Mouse (Mus musculus): ENCODE data around the gene Psme2. TPM values are rescaled to one million over a fixed set of nuclear protein-coding genes. Genes with fewer than 3 reads are reported as not detected.

Psme2 gene
- total RNA-seq, 4 experiments from 2014 or later, result 325 to 423 (median 363) TPM

DNA sequence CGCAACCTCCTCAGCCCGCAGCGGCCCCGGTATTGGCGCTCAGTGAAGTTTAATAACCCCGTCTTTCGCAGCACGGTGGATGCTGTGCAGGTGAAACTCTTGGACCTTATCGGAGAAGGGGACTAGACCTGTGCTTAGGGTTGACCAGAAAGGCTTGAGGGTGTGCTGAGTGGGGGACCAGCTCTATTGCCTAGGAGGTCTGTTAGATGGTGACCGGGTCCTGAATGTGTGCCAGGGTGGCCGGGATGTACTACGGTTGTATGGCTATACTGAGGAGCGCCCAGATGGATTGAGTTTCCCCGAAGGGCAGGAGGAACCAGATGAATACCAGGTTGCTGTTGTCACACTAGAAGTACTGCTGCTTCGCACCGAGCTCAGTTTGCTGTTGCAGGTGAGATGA lies 1.3 kb upstream of the Psme2 start:
- no peak for DNase-seq

DNA sequence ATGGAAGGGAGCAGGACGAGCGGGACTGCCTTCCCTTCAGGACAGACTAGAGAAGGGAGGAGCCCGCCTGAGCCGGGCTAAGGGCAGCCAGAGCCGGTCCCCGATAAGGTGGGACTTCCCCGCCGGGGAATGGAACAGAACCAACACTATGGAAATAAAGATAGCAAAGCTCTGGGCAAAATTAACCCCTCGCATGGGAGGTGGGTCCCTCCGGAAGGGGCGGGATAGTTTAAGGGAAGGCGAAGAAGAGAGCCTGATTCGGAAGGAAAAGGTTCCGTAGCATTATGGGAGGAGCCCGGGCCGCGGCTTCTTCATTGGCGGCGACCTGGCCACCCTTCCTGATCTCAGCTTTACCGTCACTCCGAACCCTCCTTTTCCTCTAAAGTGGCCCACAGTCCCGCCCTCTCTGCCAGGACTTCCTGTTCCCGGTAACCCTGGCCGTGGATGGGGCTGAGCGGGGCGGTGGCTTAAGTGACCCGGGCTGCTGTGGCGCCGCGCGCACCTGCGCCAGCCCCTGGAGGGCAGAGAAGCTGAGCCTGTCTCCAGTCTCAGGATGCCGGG lies 498 bp upstream of the Psme2 start, which contains the start of gene Rnf31:
Gene Rnf31, plus strand, starts transcription at position 378 of the 561 bp plus-strand sequence.
- peak; percentile 97 for DNase-seq

DNA sequence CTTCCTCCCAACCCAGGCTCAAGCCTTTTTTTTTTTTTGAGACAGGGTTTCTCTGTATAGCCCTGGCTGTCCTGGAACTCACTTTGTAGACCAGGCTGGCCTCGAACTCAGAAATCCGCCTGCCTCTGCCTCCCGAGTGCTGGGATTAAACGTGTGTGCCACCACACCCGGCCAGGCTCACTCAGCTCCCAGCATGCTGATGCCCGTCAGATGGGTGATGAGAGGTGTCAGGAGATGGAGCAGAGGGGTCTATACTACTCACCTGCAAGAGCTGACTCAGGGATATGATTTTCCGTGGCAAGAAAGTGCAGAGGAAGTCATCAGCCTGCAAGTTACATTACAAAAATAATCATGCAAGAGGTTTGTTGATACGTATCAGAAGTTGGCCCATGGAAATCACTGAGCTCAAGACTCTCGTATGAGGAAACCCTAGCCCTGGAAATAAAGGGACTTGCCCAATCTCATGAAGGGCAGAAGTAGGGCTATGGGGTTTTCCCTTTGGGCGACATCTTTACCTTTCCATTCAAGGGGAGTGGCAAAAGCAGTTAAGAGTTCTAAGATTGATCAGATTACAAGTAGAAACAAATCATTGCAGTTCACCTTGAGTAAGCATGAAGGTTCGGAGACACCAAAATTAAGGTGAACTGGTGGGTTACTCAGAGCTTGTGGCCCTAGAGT lies 1.0 kb downstream of the Psme2 start:
- DNase-seq, result no peak

- no peak for DNase-seq
Observed at GRCm38 (mm10) chr14:55589271-55589670, 1.6 kb downstream of the Psme2 start.

DNA sequence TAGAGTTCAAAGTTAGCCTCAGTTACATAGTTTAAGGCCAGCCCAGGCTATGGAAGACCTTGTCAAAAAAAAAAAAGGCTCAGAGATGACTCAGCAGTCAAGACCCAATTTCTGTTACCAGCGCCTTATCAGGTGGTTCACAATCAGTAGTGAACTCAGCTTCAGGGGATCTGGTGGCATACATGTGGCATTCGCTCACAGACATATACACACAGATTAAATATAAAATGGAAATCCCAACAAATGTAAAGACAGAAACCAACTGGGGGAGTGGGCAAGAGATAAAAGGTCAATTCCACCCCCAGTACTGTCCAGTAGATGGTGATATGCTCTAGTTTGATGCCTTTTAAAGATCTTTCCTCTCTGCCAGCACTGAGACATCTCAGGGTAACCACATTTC lies 4.8 kb downstream of the Psme2 start:
- no peak for DNase-seq

- no peak for DNase-seq
Observed at GRCm38 (mm10) chr14:55585566-55585960, 5.3 kb downstream of the Psme2 start.

GRCm38 (mm10) chr14:55584702-55585565 lies 6.0 kb downstream of the Psme2 start, which contains the start of gene Emc9:
Gene Emc9, minus strand, starts transcription at chr14:55585302.
- DNase-seq, result peak; percentile 84

- no peak for DNase-seq
Observed at GRCm38 (mm10) chr14:55584303-55584701, 6.6 kb downstream of the Psme2 start.

DNA sequence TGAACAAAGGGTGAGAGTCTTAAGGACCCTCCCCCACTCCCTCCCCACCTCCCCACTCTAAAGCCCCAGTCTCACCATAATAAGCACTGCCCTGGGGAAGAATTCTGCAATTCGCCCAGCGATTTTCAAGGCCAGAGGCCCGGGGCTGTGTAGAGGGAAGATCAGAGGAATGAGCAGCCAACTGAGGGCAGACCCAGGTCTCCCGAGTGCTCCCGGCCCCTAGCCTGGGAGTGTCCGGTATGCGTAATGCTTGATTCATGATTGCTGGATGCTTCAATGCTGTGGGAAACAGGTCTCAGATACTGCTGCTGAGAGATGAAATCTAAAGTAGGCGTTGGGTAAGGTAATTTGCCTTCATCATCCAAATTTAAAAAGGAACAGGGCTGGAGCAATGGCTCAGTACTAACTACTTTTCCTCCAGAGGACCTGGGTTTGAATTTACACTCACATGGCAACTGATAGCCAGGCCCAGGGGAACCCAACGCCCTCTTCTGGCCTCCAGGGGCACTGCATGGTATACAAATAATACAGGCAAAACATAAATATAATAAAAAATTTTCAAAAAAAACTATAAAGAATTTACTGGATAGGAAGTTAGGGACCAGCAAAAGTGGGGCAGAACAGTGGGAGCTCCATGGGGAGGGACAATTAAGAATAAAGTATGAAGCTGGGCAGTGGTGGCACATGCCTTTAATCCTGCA lies 8.8 kb downstream of the Psme2 start:
- DNase-seq, result no peak

DNA sequence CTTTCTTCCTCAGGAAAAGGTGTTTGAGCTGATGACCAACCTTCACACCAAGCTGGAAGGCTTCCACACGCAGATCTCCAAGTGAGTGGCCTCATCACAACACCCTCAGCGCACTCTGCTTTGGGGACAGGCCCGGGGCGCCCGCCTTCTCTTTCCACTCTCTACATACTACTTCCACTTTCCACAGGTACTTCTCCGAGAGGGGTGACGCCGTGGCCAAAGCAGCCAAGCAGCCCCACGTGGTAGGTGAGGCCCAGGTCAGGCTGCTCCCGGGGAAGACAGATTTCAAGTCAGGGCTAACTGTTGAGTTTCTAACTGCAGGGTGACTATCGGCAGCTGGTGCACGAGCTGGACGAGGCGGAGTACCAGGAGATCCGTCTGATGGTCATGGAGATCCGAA lies 10.2 kb downstream of the Psme2 start:
- no peak for DNase-seq

DNA sequence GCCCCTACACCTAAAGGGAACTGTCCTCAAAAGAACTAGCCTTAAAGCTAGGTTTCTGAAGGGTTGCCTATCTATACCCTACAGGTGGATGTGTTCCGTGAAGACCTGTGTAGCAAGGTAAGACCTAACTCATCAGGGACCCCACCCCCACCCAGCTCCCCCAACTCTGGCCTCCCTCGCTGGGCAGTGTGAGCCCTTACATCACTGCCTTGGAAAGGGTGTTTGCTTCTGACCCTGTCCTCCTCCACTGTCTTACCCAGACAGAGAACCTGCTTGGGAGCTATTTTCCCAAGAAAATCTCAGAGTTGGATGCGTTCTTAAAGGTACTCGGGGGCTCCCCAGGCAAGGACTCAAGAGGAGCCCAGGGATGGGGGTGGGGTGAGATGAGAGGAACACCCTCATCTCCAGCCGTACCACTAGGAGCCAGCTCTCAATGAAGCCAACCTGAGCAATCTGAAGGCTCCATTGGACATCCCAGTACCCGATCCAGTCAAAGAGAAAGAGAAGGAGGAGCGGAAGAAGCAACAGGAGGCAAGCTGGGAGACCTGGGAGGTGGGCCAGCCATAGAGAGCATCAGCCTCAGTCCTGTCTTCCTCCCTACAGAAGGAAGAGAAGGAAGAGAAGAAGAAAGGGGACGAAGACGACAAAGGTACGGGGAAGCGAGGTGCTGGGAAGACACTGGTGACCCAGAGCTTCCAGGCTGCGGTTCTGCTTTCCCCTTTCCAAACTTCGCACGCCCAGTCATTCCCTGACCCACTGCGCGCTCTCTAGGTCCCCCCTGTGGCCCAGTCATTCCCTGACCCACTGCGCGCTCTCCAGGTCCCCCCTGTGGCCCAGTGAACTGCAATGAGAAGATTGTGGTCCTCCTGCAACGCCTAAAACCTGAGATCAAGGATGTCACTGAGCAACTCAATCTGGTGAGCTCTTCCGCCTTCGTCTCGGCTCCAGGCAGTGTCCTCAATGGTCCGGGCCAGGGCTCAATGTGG lies 11.1 kb downstream of the Psme2 start:
- DNase-seq, result no peak

DNA sequence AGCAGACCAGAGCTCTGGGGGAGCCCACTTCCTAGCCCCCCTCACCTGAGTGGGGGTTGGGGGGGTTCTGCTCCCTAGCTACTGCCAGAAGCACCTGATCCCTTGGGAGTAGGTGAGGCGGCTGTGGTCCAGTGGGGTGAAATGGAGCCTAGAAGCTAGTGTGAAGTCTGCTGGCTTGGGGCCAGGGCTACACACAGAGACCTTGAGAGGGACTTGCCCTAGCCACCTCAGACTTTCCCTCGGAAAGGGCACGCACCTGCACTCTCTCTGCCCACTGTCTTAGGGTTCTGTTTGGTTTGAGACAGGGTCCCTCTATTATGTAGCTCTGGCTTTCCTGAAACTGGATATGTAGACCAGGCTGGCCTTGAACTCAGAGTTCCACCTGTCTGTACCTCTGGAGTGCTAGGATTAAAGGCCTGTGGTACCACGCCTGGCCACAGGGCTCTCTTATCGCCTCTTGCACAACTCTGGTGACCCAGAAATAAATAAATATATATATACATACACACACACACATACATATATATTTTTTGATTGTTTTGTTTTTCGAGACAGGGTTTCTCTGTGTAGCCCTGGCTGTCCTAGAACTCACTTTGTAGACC lies 12.1 kb downstream of the Psme2 start:
- DNase-seq, result peak; percentile 81

- peak; percentile 85 for DNase-seq
Observed at GRCm38 (mm10) chr14:55577871-55578667, 12.8 kb downstream of the Psme2 start, which contains the start of gene Psme1. Gene Psme1, plus strand, starts transcription at chr14:55578123.

- DNase-seq, result no peak
Observed at GRCm38 (mm10) chr14:55576376-55576775, 14.5 kb downstream of the Psme2 start.

DNA sequence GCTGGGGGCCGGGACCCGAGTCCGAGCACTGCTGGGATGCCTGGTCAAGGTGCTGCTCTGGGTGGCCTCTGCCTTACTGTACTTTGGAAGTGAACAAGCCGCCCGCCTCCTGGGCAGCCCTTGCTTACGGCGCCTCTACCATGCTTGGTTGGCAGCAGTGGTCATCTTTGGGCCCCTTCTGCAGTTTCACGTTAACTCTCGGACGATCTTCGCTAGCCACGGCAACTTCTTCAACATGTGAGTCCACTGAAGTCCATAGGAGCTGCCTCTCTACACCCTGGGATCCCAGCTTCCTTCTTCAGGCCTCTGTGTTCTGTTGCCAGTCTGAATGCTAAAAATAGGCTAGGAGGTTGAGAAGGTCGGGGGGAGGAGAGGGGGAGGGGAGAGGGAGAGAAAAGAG lies 15.2 kb downstream of the Psme2 start:
- DNase-seq, result no peak

GRCm38 (mm10) chr14:55575302-55575701 lies 15.6 kb downstream of the Psme2 start, which contains the start of gene Fitm1:
Gene Fitm1, plus strand, starts transcription at chr14:55575617.
- DNase-seq, result no peak

DNA sequence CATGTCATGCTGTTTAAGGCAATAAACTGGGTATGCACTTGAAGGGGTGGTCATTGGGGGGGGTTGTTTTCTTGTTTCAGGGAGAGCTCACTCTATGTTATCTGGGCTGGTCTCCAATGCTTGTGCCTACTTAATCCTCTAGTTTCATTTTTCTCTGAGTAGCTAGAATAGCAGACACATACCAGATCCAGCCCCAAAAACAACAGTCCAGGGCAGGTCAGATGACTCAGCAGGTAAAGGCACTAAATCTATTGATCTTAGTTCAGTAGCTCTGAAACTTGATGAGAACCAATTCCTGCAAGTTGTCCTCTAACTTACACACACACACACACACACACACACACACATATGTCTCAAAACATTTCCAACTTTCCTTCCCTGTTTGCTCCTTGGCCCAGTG lies 19.2 kb downstream of the Psme2 start:
- DNase-seq, result no peak

DNA sequence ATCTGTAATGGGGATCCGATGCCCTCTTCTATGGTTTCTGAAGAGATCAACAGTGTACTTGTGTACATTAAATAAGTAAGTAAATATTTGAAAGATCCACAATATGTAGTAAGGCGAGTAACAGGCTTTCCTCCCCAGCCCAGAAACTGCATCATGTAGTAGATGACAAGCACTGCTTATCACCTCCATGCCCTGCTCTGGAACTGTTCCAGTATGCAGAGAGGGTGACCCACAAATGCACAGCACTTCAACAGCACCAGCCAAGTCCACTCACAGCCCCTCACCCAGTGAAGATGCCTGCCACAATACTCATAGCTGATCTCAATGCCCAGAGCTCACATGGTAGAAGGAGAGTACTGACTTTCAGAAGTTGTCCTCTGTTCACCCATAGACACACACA lies 20.3 kb downstream of the Psme2 start:
- no peak for DNase-seq

DNA sequence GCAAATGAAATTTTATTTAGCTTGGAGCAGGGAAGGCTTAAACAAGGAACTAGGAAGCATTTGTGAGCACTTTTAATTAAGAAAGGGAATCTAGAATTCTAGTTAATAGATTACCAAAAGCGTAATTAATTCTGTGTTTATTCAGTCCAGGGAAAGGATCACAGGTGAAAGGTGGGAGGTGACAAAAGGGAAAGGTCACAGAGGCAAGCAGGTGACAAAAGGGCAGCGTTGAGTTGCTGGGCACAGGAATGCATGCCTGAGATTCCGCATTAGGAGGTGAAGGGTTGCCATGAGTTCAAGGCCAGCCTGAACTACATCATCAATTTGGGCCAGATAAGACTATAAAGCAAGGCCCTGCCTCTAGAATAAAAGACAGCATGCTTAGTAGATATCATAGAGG lies 23.4 kb downstream of the Psme2 start:
- no peak for DNase-seq

DNA sequence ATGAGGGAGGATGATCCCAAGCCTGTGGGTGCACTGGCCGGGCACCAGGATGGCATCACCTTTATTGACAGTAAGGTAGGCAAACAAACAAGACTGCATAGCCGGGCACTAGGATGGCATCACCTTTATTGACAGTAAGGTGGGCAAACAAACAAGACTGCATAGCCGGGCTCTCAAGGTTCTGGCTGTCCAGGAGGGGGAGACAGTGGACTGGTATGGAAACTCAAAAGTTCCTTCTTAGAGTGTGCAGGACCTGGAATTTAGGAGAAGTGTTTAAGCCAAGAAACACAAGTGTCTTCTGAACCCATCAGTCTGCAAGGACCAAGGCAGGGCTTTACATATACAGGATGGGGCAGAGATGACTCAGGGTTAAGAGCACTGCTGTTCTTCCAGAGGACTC lies 25.2 kb downstream of the Psme2 start:
- DNase-seq, result no peak
